Mouse (Mus musculus) R1 (cell line): ENCODE results near the gene Efna5.

Experiments
- DNase-seq: peaks from one replicate; pipeline ENCODE4 v3.0.0-alpha.2; 2018; ENCODE audit warnings: low read depth, low spot score

The Efna5 gene

DNA sequence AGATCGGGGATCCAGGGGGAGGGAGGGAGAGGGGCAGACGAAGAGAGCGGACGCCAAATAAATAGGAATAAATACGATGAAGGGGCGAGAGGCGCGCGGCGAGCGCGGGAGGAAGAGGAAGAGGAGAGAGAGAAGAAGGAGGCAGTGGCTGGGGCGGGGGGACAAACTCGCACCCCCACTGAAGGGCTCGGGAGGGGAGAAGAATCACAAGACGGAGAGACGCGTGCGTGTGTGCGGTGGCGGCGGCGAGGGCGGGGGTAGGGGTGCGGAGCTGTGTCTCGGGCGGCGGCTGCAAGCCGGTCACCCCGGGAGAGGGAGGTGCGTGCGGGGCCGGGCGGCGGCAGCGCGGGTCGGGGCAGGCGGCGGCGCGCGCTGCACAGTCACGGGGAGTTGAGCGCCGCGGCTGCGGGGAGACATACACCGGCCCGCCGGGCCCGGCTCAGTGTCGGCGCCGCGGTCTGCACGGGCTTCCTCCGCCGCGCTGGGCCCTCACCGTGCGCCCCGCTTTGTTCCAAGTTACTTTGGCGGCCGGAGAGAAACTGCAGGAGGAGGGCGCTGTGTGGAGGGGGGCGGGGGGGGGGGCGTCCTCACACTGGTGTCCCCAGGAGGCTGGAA lies at the start of gene Efna5:
TSS of gene Efna5 (minus strand) at position 142 of the 615 bp plus-strand sequence.
- no peak for DNase-seq

GRCm38 (mm10) chr17:62915304-62915703 lies 34.2 kb upstream of the Efna5 start:
- no peak for DNase-seq

DNA sequence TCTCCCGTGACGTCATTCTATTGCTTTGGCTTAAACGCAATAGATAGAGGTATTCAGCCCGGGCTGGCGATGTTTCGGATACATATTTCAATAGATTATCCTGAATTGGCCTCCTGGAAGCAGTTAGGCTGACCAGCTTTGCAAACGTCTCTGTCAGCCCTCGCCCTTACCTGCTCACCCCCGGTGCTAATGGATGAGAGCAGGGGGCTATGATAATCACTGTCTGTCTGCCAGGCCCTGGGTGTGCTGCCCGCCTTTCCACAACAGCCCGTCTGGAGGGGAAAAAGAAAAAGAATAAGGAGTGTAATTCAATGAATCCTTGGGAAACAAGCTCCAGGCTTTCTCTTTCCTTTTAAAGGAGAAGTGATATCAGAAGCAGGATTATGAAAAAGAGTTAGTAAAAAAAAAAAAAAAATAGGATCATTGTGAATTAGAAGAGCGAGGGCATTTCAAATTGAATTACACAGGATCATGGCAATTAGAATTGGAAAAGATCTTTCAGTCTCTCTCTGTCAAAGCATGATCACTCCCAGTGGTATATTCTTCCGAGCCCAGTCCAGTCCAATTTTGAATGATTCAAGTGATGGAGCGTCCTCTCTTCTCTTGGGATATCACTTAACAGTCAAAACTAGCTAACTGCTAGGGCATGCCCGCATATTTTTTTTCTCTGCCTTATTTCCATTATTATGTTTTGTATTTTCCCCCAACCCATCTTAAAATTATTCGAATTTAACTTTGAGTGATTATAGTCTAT lies 24.8 kb upstream of the Efna5 start:
- DNase-seq, result no peak

DNA sequence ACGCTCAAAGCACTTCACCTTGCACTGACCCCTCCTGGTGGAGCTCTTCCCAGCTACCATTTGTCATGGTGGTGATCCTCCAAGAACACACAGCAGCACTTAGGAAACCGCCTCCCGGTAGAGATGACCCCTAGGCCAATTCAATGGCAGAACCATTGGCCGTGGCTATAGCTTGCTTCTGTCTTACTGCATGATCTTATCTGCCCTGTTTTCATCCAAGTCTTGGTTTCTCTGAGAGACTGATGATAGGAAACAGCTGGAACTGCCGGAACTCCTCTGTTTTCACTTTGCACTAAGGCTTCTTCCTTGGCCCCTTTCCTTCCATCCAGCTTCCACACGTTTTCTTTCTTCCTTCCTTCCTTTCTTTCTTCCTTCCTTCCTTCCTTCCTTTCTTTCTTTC lies 17.9 kb upstream of the Efna5 start:
- no peak for DNase-seq

GRCm38 (mm10) chr17:62889991-62890390 lies 8.9 kb upstream of the Efna5 start:
- DNase-seq, result no peak

- peak; percentile 71 for DNase-seq
Observed at GRCm38 (mm10) chr17:62884129-62884506, 3.0 kb upstream of the Efna5 start.

GRCm38 (mm10) chr17:62883476-62884128 lies 2.5 kb upstream of the Efna5 start:
- DNase-seq, result no peak

GRCm38 (mm10) chr17:62882726-62883475 lies 1.8 kb upstream of the Efna5 start:
- DNase-seq, result peak; percentile 97

DNA sequence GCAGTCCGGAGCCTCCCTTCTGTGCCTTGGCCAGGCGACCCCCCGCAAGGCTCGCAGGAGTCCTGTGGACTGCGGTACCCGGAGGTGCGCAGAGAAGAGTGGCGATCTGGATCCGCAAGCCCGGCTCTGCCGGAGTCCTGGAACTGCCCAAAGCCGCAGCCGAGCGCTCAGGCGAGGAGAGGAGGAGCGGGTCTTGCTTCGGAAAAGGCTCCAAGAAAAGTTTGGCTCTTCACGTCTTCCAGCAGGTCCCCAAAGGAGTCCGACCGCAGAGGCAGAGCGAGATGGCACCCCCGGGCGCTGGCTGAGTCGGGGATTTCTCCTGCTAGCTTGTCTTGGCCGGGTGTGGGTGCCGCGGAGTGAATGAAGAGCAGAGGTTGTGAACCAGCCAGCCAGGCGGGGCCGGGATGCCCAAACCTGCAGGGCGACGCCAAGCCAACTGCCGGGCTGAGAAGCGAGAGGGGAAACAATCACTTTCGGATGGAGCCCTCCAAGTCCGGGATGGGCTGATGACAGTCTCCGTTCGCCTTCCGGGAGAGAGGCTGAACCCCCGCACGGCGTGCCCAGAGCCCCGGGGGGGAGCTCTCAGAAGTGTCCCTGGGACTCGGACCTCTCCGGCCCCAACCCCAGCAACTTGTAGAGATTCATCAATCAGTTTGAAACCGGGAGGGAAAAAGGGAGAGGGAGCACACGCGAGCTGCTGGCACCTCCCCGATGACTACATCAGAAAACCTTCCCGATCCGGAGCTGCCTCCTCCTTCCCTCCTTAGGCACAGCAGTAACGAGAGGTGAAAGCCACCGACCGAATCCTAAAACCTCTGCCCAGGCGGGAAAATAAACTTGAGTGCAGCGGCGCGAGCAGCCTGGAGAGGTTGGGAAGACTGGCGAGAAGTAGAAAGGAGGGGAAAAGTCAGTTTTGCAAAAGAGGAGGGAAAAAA lies 941 bp upstream of the Efna5 start:
- peak; percentile 80 for DNase-seq

DNA sequence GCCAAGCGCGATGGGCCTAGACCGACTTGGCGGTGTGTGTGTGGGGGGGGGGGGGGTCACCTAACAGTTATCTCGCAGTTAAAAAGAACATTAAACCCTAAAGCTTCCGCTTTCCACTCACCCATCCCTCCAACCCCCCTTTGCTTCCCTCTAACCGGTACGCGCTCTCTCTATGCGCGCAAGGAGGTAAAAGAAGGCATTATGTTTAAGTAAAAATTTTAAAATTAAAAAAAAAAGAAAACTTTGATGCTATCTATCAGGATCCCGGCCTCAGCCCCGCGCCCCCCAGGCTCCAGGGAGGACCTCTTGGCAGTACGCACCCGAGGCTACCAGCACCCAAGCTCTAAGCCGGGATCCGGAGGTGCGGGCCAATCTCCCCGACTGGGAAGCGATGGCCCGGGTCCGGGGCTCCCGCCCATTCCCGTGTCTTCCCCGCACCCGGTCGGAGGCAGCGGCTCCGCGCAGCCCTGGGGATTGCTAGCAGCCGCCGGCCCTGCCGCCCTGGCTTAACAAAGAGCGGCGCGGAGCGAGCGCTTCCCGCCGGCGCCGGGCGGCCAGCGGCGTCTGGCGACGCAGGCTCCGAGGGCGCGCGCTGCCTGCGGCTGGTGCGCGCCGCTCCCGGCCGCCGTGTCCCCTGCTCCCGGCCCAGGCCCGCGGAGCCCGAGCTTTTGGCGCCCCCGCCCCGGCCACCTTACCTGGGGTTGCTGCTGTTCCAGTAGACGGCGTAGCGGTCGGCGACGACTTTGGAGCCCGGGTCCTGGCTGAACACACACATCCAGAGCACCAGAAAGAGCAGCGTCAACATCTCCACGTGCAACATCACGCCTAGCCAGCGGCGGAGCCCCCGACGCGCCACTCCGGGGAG lies 574 bp downstream of the Efna5 start:
- DNase-seq, result peak; percentile 74

DNA sequence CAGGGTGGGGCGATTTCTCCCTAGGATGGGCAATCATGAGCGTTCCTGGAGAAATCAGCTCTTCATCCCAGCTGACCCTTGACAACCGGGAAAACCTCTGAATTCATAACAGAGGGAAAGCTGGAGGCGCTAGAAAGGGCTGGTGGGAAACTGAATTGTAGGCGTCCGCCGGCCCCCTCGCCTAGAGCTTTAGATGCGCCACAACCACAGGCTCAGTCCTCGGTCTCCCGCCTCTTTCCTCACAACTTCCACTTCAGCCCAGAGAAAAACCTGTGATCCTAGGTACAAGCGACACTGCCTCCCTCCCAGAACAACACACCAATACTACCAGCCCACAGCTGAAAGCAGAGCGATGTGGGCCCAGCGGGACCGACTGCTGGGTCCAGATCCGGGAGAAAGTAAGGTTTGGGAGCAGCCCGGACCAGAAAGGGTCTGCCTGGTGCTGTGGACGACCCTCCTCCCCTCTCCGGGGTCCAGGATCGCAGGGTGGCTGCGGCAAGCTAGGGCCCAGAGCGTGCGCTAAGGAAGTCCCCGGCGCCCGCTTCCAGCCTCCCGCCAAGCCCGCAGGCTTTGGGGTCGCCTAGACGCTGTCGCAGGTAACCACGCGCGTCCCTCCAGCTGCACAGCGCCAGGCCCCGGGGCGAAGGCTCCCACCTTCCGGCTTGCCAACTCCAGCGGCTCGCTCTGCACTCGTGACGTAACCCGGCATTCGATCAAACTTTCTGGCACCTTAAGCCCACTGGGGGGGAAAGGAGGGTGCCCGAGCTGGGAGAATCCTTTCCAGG lies 1.4 kb downstream of the Efna5 start:
- peak; percentile 51 for DNase-seq

- DNase-seq, result no peak
Observed at GRCm38 (mm10) chr17:62875727-62876126, 5.4 kb downstream of the Efna5 start.

- no peak for DNase-seq
Observed at GRCm38 (mm10) chr17:62871928-62872327, 9.2 kb downstream of the Efna5 start.

GRCm38 (mm10) chr17:62871191-62871590 lies 9.9 kb downstream of the Efna5 start:
- no peak for DNase-seq

GRCm38 (mm10) chr17:62870446-62870845 lies 10.7 kb downstream of the Efna5 start:
- no peak for DNase-seq

DNA sequence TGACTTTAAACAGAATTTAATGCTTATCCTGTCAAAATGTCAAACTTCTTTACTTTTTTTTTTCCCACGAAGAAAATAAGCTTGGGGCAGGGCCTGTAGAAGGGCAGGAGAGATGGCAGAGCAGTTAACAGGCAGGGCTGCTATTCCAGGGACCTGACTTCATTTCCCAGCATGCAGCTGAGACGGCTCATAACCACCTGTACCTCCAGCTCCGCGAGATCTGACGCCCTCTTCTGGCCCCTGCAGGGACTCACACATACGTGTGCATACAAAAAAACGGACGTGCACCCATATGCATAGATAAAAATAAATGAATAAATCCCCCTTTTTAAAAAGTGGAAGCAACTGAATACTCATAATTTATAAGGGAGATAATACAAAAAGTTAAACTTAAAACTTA lies 16.2 kb downstream of the Efna5 start:
- peak; percentile 56 for DNase-seq

DNA sequence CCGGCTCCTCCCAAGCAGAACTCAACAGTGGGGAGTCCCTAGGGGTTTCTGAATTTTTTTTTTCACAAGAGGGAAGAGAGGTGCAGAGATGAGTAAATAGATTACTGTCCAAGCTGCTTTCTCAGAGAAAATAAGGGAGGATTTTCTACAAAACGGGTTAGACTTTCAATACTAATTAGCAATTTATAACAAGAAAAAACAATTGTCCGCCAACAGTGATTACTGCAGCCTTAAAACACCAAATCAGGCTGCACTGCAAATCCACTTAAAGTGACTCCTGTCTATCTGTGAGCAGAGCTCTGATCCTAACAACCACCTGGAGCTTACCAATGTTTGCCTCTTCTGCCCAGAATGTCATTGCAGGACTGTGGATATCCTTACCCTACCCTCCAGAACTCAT lies 18.1 kb downstream of the Efna5 start:
- DNase-seq, result no peak

DNA sequence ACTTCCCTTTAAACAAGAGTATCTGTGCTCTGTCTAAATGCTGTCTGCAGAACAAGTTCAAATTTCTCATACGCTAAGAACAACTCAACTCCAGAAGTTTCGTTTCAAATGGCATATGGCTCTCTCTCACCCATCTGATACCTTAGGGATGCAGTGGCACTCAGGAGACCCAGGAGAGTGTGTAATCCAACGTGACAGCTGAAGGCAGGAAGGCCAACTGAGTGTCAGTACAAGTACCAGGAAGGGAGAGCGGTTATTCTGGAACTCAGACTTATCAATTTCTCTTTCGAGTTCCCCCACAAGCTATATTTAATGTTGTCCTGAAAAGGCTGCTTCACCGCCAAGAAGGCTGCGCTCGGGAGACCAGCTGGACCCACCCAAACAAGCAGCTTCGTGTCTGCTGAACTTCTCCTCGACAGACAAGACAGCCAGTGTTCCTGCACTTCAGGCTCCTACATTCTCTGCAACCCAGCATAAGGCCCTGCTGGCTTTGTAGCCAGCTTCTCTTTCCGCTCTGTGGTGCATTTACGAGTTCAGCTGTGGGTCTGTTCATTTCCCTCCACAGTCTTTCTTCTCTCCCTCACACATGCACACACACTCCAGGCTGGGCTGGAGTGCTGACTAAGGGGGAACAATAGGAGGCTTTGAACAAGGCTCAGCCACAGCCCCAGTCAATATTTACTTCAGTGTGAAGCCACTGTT lies 18.7 kb downstream of the Efna5 start:
- DNase-seq, result peak; percentile 39

GRCm38 (mm10) chr17:62857275-62857674 lies 23.8 kb downstream of the Efna5 start:
- no peak for DNase-seq
